Mouse (Mus musculus) cortical plate, adult 2 months (tissue): ENCODE results near the gene Mtcp1.

Experiments used
- CTCF ChIP-seq: fragments of 200-500 bp; IDR thresholded peaks from 2 replicates; pipeline ENCODE4 v1.5.1; 2011; ENCODE audit warnings: mild to moderate bottlenecking, control low read depth, low read length; ENCODE audit not compliant: insufficient read depth; ENCODE audit errors: extremely low read depth
- POLR2A ChIP-seq: fragments of 200-500 bp; IDR thresholded peaks from 2 replicates; pipeline ENCODE4 v1.6.1; 2011; ENCODE audit warnings: mild to moderate bottlenecking, low read length, control low read depth; ENCODE audit not compliant: insufficient read depth; ENCODE audit errors: extremely low read depth

GRCm38 (mm10) chrX:75382195-75382771, 34.1 kb downstream of the Mtcp1 start, which contains the start of the genes Fundc2 and F8:
- TF ChIP-seq CTCF: no peak
- 0 out of 2 replicates have a peak, but pooled peaks have one; percentile 34 for TF ChIP-seq POLR2A
